Mouse (Mus musculus) thymus, adult 2 months (tissue): Measurements from ENCODE around the gene Ptcra.

ENCODE experiments used
- CTCF ChIP-seq: fragments of 200-500 bp; IDR thresholded peaks from 2 replicates; pipeline ENCODE4 v1.5.1; 2012; ENCODE audit warnings: mild to moderate bottlenecking, control low read depth, low read length, moderate library complexity, borderline replicate concordance; ENCODE audit not compliant: control insufficient read depth, poor library complexity, insufficient read depth; ENCODE audit errors: extremely low read depth
- POLR2A ChIP-seq: fragments of 200-500 bp; IDR thresholded peaks from 2 replicates; pipeline ENCODE4 v1.6.1; 2012; ENCODE audit warnings: mild to moderate bottlenecking, low read length, control low read depth, moderate library complexity; ENCODE audit not compliant: control insufficient read depth, poor library complexity, insufficient read depth; ENCODE audit errors: extremely low read depth

DNA sequence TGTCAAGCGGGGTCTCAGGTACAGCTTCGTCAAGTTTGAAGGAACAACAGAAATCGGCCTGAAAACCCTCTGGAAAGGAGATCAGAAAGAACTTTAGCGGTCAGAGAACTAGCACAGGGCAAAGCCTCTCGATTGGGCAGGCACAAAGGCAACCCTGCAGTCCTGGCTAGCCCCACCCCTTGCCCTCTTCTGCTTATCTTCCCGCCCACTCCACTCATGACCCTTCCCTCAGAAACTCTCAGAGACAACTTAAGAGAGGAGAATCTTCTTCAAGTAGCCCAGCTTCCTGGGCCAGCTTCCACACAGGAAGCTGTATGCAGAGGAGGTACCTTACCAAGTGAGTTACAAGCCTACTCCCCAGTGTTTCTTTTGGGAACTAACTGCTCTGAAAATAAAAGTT lies 38.2 kb upstream of the Ptcra start:
- TF ChIP-seq CTCF (no peak), POLR2A (no peak)
